Mouse (Mus musculus) layer of hippocampus, postnatal 36 days (tissue): Measurements from ENCODE around the gene Ift122. TPM values are rescaled to one million over a fixed set of nuclear protein-coding genes. Genes with fewer than 3 reads are reported as not detected.

Experiments
- DNase-seq, 2 experiments: peaks; one replicate each; pipeline ENCODE4 v3.0.0; 2022
- total RNA-seq, 2 experiments: library from RNA; stranded (reverse); gene quantifications; 2 replicates each; pipeline ENCODE4 v1.2.3; 2021

Ift122 gene
- total RNA-seq, 2 experiments from 2014 or later, result 31.6 to 35.3 TPM

GRCm38 (mm10) chr6:115961743-115962142, 108.5 kb downstream of the Ift122 start:
- DNase-seq, result no peak

- DNase-seq, result no peak
Measured at GRCm38 (mm10) chr6:115962439-115963085, 109.3 kb downstream of the Ift122 start.

GRCm38 (mm10) chr6:115963656-115964055, 110.4 kb downstream of the Ift122 start:
- no peak for DNase-seq

GRCm38 (mm10) chr6:115966227-115966966, 113.1 kb downstream of the Ift122 start:
- DNase-seq, result no peak

- no peak for DNase-seq
Measured at GRCm38 (mm10) chr6:115967291-115967880, 114.1 kb downstream of the Ift122 start.

- DNase-seq, result no peak
Measured at GRCm38 (mm10) chr6:115968086-115968485, 114.8 kb downstream of the Ift122 start.

- DNase-seq, result no peak
Measured at GRCm38 (mm10) chr6:115968700-115969099, 115.4 kb downstream of the Ift122 start.

GRCm38 (mm10) chr6:115969103-115969502, 115.8 kb downstream of the Ift122 start:
- DNase-seq, result no peak

- DNase-seq, result no peak
Measured at GRCm38 (mm10) chr6:115969952-115970351, 116.7 kb downstream of the Ift122 start.

- DNase-seq, result no peak
Measured at GRCm38 (mm10) chr6:115971273-115972060, 118.2 kb downstream of the Ift122 start.

- no peak for DNase-seq
Measured at GRCm38 (mm10) chr6:115972083-115972764, 119.0 kb downstream of the Ift122 start.

GRCm38 (mm10) chr6:115973139-115973875, 120.0 kb downstream of the Ift122 start:
- no peak for DNase-seq

GRCm38 (mm10) chr6:115973881-115974662, 120.8 kb downstream of the Ift122 start:
- peak in 1 of 2 experiments; percentile 59 for DNase-seq

GRCm38 (mm10) chr6:115975606-115976005, 122.3 kb downstream of the Ift122 start:
- DNase-seq, result no peak

Other genes starting within 250 kb of the Ift122 start
- gene Raf1, start 176.8 kb upstream of the Ift122 start, total RNA-seq, result 10 to 100 TPM; 85.9 to 99.4 TPM
- gene Tmem40, start 91.1 kb upstream of the Ift122 start, total RNA-seq, result under 1 TPM; 0.40 to 0.71 TPM
- 1 to 10 TPM; 3.1 to 3.2 TPM for gene Cand2, start 78.9 kb upstream of the Ift122 start, total RNA-seq
- 100 to 1,000 TPM; 464 to 470 TPM for gene Rpl32, start 44.7 kb upstream of the Ift122 start, total RNA-seq
- gene Efcab12, start 15.1 kb upstream of the Ift122 start, total RNA-seq, result 1 to 10 TPM; 4.0 to 4.7 TPM
- gene Mbd4, start 99 bp upstream of the Ift122 start, total RNA-seq, result 1 to 10 TPM; 5.0 to 6.8 TPM
- gene Rho, start 78.3 kb downstream of the Ift122 start, total RNA-seq, result under 1 TPM; 0.52 to 0.83 TPM
- gene H1foo, start 91.5 kb downstream of the Ift122 start, total RNA-seq, result not detected
- gene Plxnd1, start 141.5 kb downstream of the Ift122 start, total RNA-seq, result 10 to 100 TPM; 19.6 to 22.9 TPM